Comparison of ENCODE assay signal across 9 mouse cellular contexts in the genomic region with DNA sequence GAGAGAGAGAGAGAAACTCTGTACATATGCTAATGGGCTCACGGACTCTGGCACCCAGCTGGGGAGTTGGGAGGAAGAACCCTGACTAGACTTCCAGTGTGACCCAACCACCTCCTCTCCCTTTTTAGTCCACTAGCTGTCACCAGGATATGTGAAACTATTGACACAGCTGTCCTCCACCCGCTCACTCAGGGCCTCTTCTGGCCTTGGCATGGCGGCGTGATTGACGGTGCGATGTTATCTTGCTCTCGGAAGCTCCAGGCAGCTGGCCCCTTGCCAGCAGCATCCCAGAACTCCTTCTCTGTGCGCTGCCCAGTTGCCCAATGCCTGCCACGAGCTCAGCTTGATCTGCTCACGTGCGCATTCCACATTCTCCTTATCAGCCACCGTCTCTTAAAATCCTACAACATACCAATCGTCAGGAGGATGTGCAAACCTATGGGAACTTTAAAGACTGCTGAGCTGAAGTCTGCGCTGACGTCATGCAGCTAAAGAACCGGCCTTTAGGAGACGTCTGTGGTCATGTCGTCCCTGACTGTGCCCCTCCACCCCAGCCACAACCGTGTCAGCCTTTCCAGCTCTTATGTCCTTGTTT. TPM values are rescaled to one million over a fixed set of nuclear protein-coding genes. Genes with fewer than 3 reads are reported as not detected.
A peak's percentile ranks its signal among the peaks of the same experiment; 100 is the strongest.
DNase-seq lines count a peak whose midpoint lies in the region; ATAC-seq and TF ChIP-seq lines count a peak whose summit lies in the region.
"Had no signal": no experiment of that assay in that cellular context is flagged by ENCODE, and none has a peak within 500 bp of the region (broad histone marks: within the 10 kb centered on the region; RNA-seq: fewer than 3 reads in every experiment).

No protein-coding gene starts in this region.

- no peaks in the 10 kb centered on the region for H3K9me3 ChIP-seq in hindbrain, embryonic 11.5 days (ENCODE audit: control insufficient read depth, low read length)
- H3K9me3 ChIP-seq: limb, embryonic 12.5 days had no signal

- TF ChIP-seq CTCF in cerebellum, adult 2 months (IDR thresholded peaks at IDR 0.05; ENCODE audit: borderline replicate concordance, insufficient read depth, low read depth, low read length) = no peak
- no peak for TF ChIP-seq CTCF in thymus, adult 2 months (IDR thresholded peaks at IDR 0.05; ENCODE audit: borderline replicate concordance, control insufficient read depth, extremely low read depth, insufficient read depth, low read length, poor library complexity)

- H3K4me2 ChIP-seq in hindbrain, embryonic 11.5 days (replicated peaks; ENCODE audit: low read depth, low read length) = no peak overlapping the region
- H3K4me2 ChIP-seq: limb, embryonic 12.5 days had no signal

- TF ChIP-seq POLR2A in cerebellum, adult 2 months (IDR thresholded peaks at IDR 0.05; ENCODE audit: borderline replicate concordance, insufficient read depth, low read length) = no peak
- TF ChIP-seq POLR2A in thymus, adult 2 months (IDR thresholded peaks at IDR 0.05; ENCODE audit: control insufficient read depth, extremely low read depth, insufficient read depth, low read length, poor library complexity) = no peak

- peak; percentile 10 to 11 for DNase-seq in cerebellum, adult 2 months
- no peak for DNase-seq in cerebellum, adult 9-10 months
- DNase-seq in ovary, postnatal 36 days (ENCODE audit: low spot score) = peak; percentile 32
- DNase-seq in ovary, postnatal 14 days (ENCODE audit: low spot score) = no peak
- DNase-seq in hindbrain, embryonic 11.5 days (ENCODE audit: low spot score) = peak; percentile 60
- peak; percentile 22 for DNase-seq in lung, postnatal 14 days
- DNase-seq in thymus, adult 2 months = no peak

- H3K9ac ChIP-seq in hindbrain, embryonic 11.5 days (ENCODE audit: low read depth, low read length) = no peak overlapping the region
- H3K9ac ChIP-seq: limb, embryonic 12.5 days had no signal

- WGBS in cerebellum, adult 2 months = 19% methylated on average over 19 of the region's 19 CpGs
- 53% methylated on average over 19 of the region's 19 CpGs for WGBS in hindbrain, embryonic 11.5 days
- 88% methylated on average over 19 of the region's 19 CpGs for WGBS in thymus, adult 2 months

- ATAC-seq in hindbrain, embryonic 11.5 days (ENCODE audit: low FRiP score) = no peak; the same call in 1 of the 2 replicates
- ATAC-seq in erythroid progenitor cell, adult 5-6 weeks (replicated peaks; ENCODE audit: low FRiP score, poor library complexity, severe bottlenecking) = no peak

- H3K27ac ChIP-seq in cerebellum, adult 2 months (ENCODE audit: insufficient read depth, low read length) = no peak overlapping the region
- H3K27ac ChIP-seq in hindbrain, embryonic 11.5 days (ENCODE audit: low read depth, low read length) = no peak overlapping the region
- no peak overlapping the region for H3K27ac ChIP-seq in thymus, adult 2 months (ENCODE audit: control insufficient read depth, insufficient read depth, low read length)
- H3K27ac ChIP-seq: limb, embryonic 12.5 days had no signal

- H3K36me3 ChIP-seq in hindbrain, embryonic 11.5 days (ENCODE audit: control insufficient read depth, insufficient read depth, low read length) = no peaks in the 10 kb centered on the region
- H3K36me3 ChIP-seq in thymus, adult 2 months (ENCODE audit: control insufficient read depth, insufficient read depth, low read length) = no peaks in the 10 kb centered on the region
- H3K36me3 ChIP-seq: limb, embryonic 12.5 days had no signal

- H3K4me1 ChIP-seq in cerebellum, adult 2 months (ENCODE audit: control insufficient read depth, insufficient read depth, low read length) = no peaks in the 10 kb centered on the region
- no peaks in the 10 kb centered on the region for H3K4me1 ChIP-seq in hindbrain, embryonic 11.5 days (replicated peaks; ENCODE audit: control insufficient read depth, insufficient read depth, low read length)
- peaks cover 48% of the 10 kb centered on the region for H3K4me1 ChIP-seq in thymus, adult 2 months (replicated peaks; ENCODE audit: control insufficient read depth, insufficient read depth, low read length)
- H3K4me1 ChIP-seq: limb, embryonic 12.5 days had no signal

- no peaks in the 10 kb centered on the region for H3K27me3 ChIP-seq in cerebellum, adult 2 months (ENCODE audit: control insufficient read depth, insufficient read depth, low read length)
- H3K27me3 ChIP-seq in hindbrain, embryonic 11.5 days (ENCODE audit: control insufficient read depth, insufficient read depth, low read length) = no peaks in the 10 kb centered on the region
- H3K27me3 ChIP-seq in thymus, adult 2 months (ENCODE audit: control insufficient read depth, insufficient read depth, low read length) = no peaks in the 10 kb centered on the region
- H3K27me3 ChIP-seq: limb, embryonic 12.5 days had no signal

- H3K4me3 ChIP-seq in cerebellum, adult 2 months (replicated peaks; ENCODE audit: insufficient read depth, low read depth, low read length) = no peak overlapping the region
- no peak overlapping the region for H3K4me3 ChIP-seq in hindbrain, embryonic 11.5 days (ENCODE audit: low read depth, low read length)
- no peak overlapping the region for H3K4me3 ChIP-seq in thymus, adult 2 months (ENCODE audit: control insufficient read depth, insufficient read depth, low read length)
- H3K4me3 ChIP-seq: limb, embryonic 12.5 days had no signal

RNA-seq across cellular contexts. Expression of gene Padi4, which starts 5.9 kb away (rescaled TPM):
- 0.11 and 0.14 TPM in 2 replicates for polyA plus RNA-seq in cerebellum, adult 2 months (2012; rRNA removed)
- polyA plus RNA-seq in hindbrain, embryonic 11.5 days (2014; fragmentation: Nextera tagmentation; extraction: Ambion mirVana) = 0.25 and 0.37 TPM in 2 replicates
- 21.0 and 23.5 TPM in 2 replicates for polyA plus RNA-seq in thymus, adult 2 months (2012; rRNA removed)
- 8.0 and 15.1 TPM in 2 replicates for total RNA-seq in erythroid progenitor cell, adult 5-6 weeks (2015; ENCODE audit: low replicate concordance)
- 4.1 and 15.1 TPM in 2 replicates for total RNA-seq in erythroid progenitor cell, adult 5-6 weeks (2017; ENCODE audit: low replicate concordance)
- polyA plus RNA-seq: limb, embryonic 12.5 days had no signal

RNA-seq across cellular contexts. Expression of gene Padi3, which starts 30.5 kb away (rescaled TPM):
- not detected in 2 replicates for polyA plus RNA-seq in cerebellum, adult 2 months (2012; rRNA removed)
- polyA plus RNA-seq in hindbrain, embryonic 11.5 days (2014; fragmentation: Nextera tagmentation; extraction: Ambion mirVana) = not detected in 2 replicates
- polyA plus RNA-seq in thymus, adult 2 months (2012; rRNA removed) = 2.6 and 3.7 TPM in 2 replicates
- total RNA-seq in erythroid progenitor cell, adult 5-6 weeks (2015; ENCODE audit: low replicate concordance) = not detected in 2 replicates
- total RNA-seq in erythroid progenitor cell, adult 5-6 weeks (2017; ENCODE audit: low replicate concordance) = not detected in 2 replicates

RNA-seq across cellular contexts. Expression of gene Padi6, which starts 37.5 kb away (rescaled TPM):
- not detected in 2 replicates for polyA plus RNA-seq in cerebellum, adult 2 months (2012; rRNA removed)
- 0.13 TPM in 1 of 2 replicates, not detected in the other for polyA plus RNA-seq in hindbrain, embryonic 11.5 days (2014; fragmentation: Nextera tagmentation; extraction: Ambion mirVana)
- 0.90 and 1.0 TPM in 2 replicates for polyA plus RNA-seq in thymus, adult 2 months (2012; rRNA removed)
- not detected in 2 replicates for total RNA-seq in erythroid progenitor cell, adult 5-6 weeks (2015; ENCODE audit: low replicate concordance)
- total RNA-seq in erythroid progenitor cell, adult 5-6 weeks (2017; ENCODE audit: low replicate concordance) = not detected in 2 replicates
- polyA plus RNA-seq: limb, embryonic 12.5 days had no signal

Comparison
In these comparisons a context has a peak if more than half of its experiments do, and no peak if none do; other contexts are left out.
1. DNase-seq: peak in cerebellum, adult 2 months (2 of 2), ovary, postnatal 36 days (single experiment), hindbrain, embryonic 11.5 days (single experiment) and lung, postnatal 14 days (single experiment); none in cerebellum, adult 9-10 months (single experiment), ovary, postnatal 14 days (single experiment) and thymus, adult 2 months (single experiment).
2. RNA of gene Padi4, which starts 5.9 kb away (polyA plus RNA-seq): 21.0 to 23.5 TPM in thymus, adult 2 months; 0.25 to 0.37 TPM in hindbrain, embryonic 11.5 days and 0.11 to 0.14 TPM in cerebellum, adult 2 months; every median in the first group is over 10 times any median in the second.